Mouse (Mus musculus): ENCODE results near the gene Med29. TPM values are rescaled to one million over a fixed set of nuclear protein-coding genes. Genes with fewer than 3 reads are reported as not detected.

Med29 gene
- polyA plus RNA-seq, 1 experiment from 2014 or later = 44.6 TPM

DNA sequence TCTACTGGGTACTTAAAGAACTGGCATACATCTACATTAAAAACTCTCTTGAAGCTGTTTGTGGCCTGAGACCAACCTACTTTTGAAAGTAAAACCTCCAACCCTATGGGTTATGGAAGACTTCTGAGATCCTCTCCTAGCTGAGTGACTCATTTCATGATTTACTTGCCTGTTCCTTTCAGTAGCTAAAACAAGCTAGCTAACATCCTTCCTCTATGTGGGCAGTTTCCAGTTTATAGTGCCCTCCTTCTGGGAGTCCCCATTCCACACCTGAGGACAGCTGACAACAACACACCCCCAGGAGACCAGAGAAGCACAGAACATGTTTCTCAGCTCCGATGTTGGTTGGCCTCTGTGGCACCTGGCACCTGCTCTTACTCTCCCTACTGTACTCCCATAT lies 30.5 kb upstream of the Med29 start:
- H3K9ac ChIP-seq (replicated peaks) = no peak overlapping the region
- H3K9me3 ChIP-seq = no peaks in the 10 kb centered on the region
- no peaks in the 10 kb centered on the region for H3K27me3 ChIP-seq
- no peaks in the 10 kb centered on the region for H3K4me1 ChIP-seq
- WGBS = 95% methylated on average over 1 of the region's 1 CpGs
- H3K27ac ChIP-seq (replicated peaks) = no peak overlapping the region
- H3K4me3 ChIP-seq = no peak overlapping the region
- ATAC-seq (replicated peaks) = no peak
- H3K36me3 ChIP-seq = peaks cover 53% of the 10 kb centered on the region
- no peak overlapping the region for H3K4me2 ChIP-seq (replicated peaks)

GRCm38 (mm10) chr7:28419416-28419815 lies 26.9 kb upstream of the Med29 start:
- no peak for ATAC-seq (replicated peaks)
- H3K4me1 ChIP-seq = no peaks in the 10 kb centered on the region
- H3K36me3 ChIP-seq = peaks cover 81% of the 10 kb centered on the region
- H3K4me3 ChIP-seq = no peak overlapping the region
- no peaks in the 10 kb centered on the region for H3K9me3 ChIP-seq
- no peaks in the 10 kb centered on the region for H3K27me3 ChIP-seq
- H3K27ac ChIP-seq (replicated peaks) = no peak overlapping the region
- WGBS = 93% methylated on average over 2 of the region's 2 CpGs
- no peak overlapping the region for H3K9ac ChIP-seq (replicated peaks)
- no peak overlapping the region for H3K4me2 ChIP-seq (replicated peaks)

GRCm38 (mm10) chr7:28418096-28418670 lies 25.7 kb upstream of the Med29 start:
- Histone ChIP-seq H3K4me2 (replicated peaks) (no peak overlapping the region), H3K9ac (replicated peaks) (no peak overlapping the region), H3K36me3 (peaks cover 88% of the 10 kb centered on the region), H3K4me1 (no peaks in the 10 kb centered on the region), H3K9me3 (no peaks in the 10 kb centered on the region), H3K27me3 (no peaks in the 10 kb centered on the region), H3K4me3 (no peak overlapping the region), H3K27ac (replicated peaks) (no peak overlapping the region)
- ATAC-seq (replicated peaks) = no peak
- WGBS = 66% methylated on average over 8 of the region's 8 CpGs

- Histone ChIP-seq H3K27me3 (no peaks in the 10 kb centered on the region), H3K4me3 (no peak overlapping the region), H3K4me2 (replicated peaks) (no peak overlapping the region), H3K36me3 (peaks cover 88% of the 10 kb centered on the region), H3K9me3 (no peaks in the 10 kb centered on the region), H3K27ac (replicated peaks) (no peak overlapping the region), H3K4me1 (no peaks in the 10 kb centered on the region), H3K9ac (replicated peaks) (no peak overlapping the region)
- no peak for ATAC-seq (replicated peaks)
These were observed 24.9 kb upstream of the Med29 start for GRCm38 (mm10) chr7:28417368-28417767.

DNA sequence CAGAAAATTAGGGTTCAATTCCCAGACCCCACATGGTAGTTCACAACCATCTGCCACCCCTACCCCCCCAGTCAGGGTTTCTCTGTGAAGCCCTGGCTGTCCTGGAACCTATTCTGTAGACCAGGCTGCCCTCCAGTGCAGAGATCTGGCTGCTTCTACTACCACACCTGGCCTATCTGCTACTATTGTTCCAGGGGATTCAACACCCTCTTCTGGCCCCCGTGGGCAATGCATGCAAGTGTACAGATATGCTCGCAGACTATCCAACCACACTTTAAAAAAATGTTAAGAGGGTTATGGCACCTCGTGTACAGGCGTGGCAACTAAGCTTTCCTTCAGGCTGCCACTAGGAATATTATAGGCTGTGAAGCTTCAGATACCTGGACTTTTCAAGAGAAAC lies 20.3 kb upstream of the Med29 start:
- Histone ChIP-seq H3K27me3 (no peaks in the 10 kb centered on the region), H3K4me2 (replicated peaks) (no peak overlapping the region), H3K4me3 (no peak overlapping the region), H3K9ac (replicated peaks) (no peak overlapping the region), H3K9me3 (no peaks in the 10 kb centered on the region), H3K4me1 (no peaks in the 10 kb centered on the region), H3K36me3 (peaks cover 80% of the 10 kb centered on the region), H3K27ac (replicated peaks) (no peak overlapping the region)
- ATAC-seq (replicated peaks) = no peak
- WGBS = 84% methylated on average over 4 of the region's 4 CpGs

GRCm38 (mm10) chr7:28410841-28411475 lies 18.4 kb upstream of the Med29 start:
- 89% methylated on average over 3 of the region's 3 CpGs for WGBS

GRCm38 (mm10) chr7:28401942-28402341 lies 9.4 kb upstream of the Med29 start:
- Histone ChIP-seq H3K27me3 (no peaks in the 10 kb centered on the region), H3K9me3 (no peaks in the 10 kb centered on the region), H3K9ac (replicated peaks) (no peak overlapping the region), H3K36me3 (peaks cover 96% of the 10 kb centered on the region), H3K4me3 (no peak overlapping the region), H3K4me2 (replicated peaks) (no peak overlapping the region), H3K27ac (replicated peaks) (no peak overlapping the region), H3K4me1 (no peaks in the 10 kb centered on the region)
- 84% methylated on average over 3 of the region's 3 CpGs for WGBS
- no peak for ATAC-seq (replicated peaks)

More at GRCm38 (mm10) chr7:28410841-28411475, 18.4 kb upstream of the Med29 start:
- no peak overlapping the region for H3K9ac ChIP-seq (replicated peaks)
- ATAC-seq (replicated peaks) = no peak
- H3K4me3 ChIP-seq = no peak overlapping the region
- H3K4me1 ChIP-seq = no peaks in the 10 kb centered on the region
- no peaks in the 10 kb centered on the region for H3K9me3 ChIP-seq
- H3K27ac ChIP-seq (replicated peaks) = no peak overlapping the region
- peaks cover 84% of the 10 kb centered on the region for H3K36me3 ChIP-seq
- H3K27me3 ChIP-seq = no peaks in the 10 kb centered on the region
- no peak overlapping the region for H3K4me2 ChIP-seq (replicated peaks)

- 100% methylated on average over 1 of the region's 1 CpGs for WGBS
- no peak overlapping the region for H3K27ac ChIP-seq (replicated peaks)
- no peaks in the 10 kb centered on the region for H3K27me3 ChIP-seq
- H3K4me1 ChIP-seq = no peaks in the 10 kb centered on the region
- H3K4me3 ChIP-seq = no peak overlapping the region
- no peak overlapping the region for H3K4me2 ChIP-seq (replicated peaks)
- no peak overlapping the region for H3K9ac ChIP-seq (replicated peaks)
- peaks cover 96% of the 10 kb centered on the region for H3K36me3 ChIP-seq
- no peak for ATAC-seq (replicated peaks)
- H3K9me3 ChIP-seq = no peaks in the 10 kb centered on the region
These were observed 8.5 kb upstream of the Med29 start for GRCm38 (mm10) chr7:28401030-28401429.

- 90% methylated on average over 10 of the region's 10 CpGs for WGBS
- no peaks in the 10 kb centered on the region for H3K9me3 ChIP-seq
- no peak overlapping the region for H3K4me2 ChIP-seq (replicated peaks)
- H3K27ac ChIP-seq (replicated peaks) = no peak overlapping the region
- H3K9ac ChIP-seq (replicated peaks) = no peak overlapping the region
- no peaks in the 10 kb centered on the region for H3K27me3 ChIP-seq
- H3K36me3 ChIP-seq = peaks cover 87% of the 10 kb centered on the region
- H3K4me1 ChIP-seq = peaks cover 2% of the 10 kb centered on the region
- H3K4me3 ChIP-seq = no peak overlapping the region
- no peak for ATAC-seq (replicated peaks)
These were observed 6.3 kb upstream of the Med29 start for GRCm38 (mm10) chr7:28398696-28399340.

GRCm38 (mm10) chr7:28398000-28398399 lies 5.5 kb upstream of the Med29 start:
- Histone ChIP-seq H3K4me1 (peaks cover 10% of the 10 kb centered on the region), H3K4me3 (no peak overlapping the region), H3K9ac (replicated peaks) (no peak overlapping the region), H3K9me3 (no peaks in the 10 kb centered on the region), H3K36me3 (peaks cover 79% of the 10 kb centered on the region), H3K4me2 (replicated peaks) (no peak overlapping the region), H3K27ac (replicated peaks) (no peak overlapping the region), H3K27me3 (no peaks in the 10 kb centered on the region)
- 67% methylated on average over 3 of the region's 3 CpGs for WGBS
- ATAC-seq (replicated peaks) = no peak

GRCm38 (mm10) chr7:28395425-28395824 lies 2.9 kb upstream of the Med29 start:
- Histone ChIP-seq H3K27me3 (no peaks in the 10 kb centered on the region), H3K4me3 (no peak overlapping the region), H3K9me3 (no peaks in the 10 kb centered on the region), H3K27ac (replicated peaks) (no peak overlapping the region), H3K4me1 (peaks cover 20% of the 10 kb centered on the region), H3K4me2 (replicated peaks) (no peak overlapping the region), H3K9ac (replicated peaks) (no peak overlapping the region), H3K36me3 (peaks cover 58% of the 10 kb centered on the region)
- 96% methylated on average over 4 of the region's 4 CpGs for WGBS
- no peak for ATAC-seq (replicated peaks)

DNA sequence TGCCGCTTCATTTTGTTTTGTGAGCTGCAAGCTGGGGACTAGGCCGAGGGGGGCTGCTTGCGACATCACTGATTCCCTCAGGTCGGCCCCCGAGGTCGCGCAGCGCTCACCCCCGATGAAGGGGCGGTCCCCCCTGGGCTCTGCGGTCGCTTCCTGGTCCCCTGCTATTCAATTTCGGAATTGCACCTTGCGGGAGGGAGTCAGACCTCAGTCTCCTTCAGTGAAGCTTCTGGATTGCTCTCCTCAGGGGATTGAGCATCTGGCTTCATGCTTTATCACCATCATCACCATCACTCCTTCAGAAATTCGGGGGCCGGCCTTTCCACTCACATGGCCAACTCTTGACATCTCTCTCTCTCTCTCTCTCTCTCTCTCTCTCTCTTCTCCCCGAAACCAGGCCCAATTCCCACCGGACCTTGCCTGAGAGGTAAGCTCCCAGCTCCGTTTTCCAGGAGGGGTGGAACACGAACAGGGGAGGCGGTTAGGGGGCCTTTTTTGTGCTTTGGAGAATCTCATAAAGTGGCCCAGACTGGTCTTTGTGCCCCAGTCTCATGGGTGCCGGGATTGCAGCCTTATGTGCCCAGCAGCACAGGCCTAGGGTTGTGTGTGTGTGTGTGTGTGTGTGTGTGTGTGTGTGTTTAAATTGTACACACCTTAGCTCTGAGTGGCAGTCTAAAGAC lies 904 bp upstream of the Med29 start:
- Histone ChIP-seq H3K27ac (replicated peaks) (peak overlapping the region; percentile 78), H3K4me1 (peaks cover 20% of the 10 kb centered on the region), H3K27me3 (no peaks in the 10 kb centered on the region), H3K4me3 (peak overlapping the region; percentile 79), H3K36me3 (peaks cover 59% of the 10 kb centered on the region), H3K9ac (replicated peaks) (peak overlapping the region; percentile 82), H3K4me2 (replicated peaks) (peak overlapping the region; percentile 95), H3K9me3 (no peaks in the 10 kb centered on the region)
- no peak; the same call in 1 of the 2 replicates for ATAC-seq (replicated peaks)
- 6% methylated on average over 22 of the region's 22 CpGs for WGBS

Data from forebrain, embryonic 15.5 days (tissue).